Mouse (Mus musculus) hindbrain, embryonic 11.5 days (tissue): ENCODE results near the gene Tbccd1. TPM values are rescaled to one million over a fixed set of nuclear protein-coding genes. Genes with fewer than 3 reads are reported as not detected.
"Not testable (repeated sequence)": the region's sequence is repeated elsewhere in the genome, so short reads cannot be mapped to it uniquely, and the experiment has no call there.

Experiments used
- ATAC-seq: fragments of 200-750 bp; cut with Nextera tagmentation; 2 replicates; pipeline ENCODE4 v1.8.0; 2017; ENCODE audit warnings: mild to moderate bottlenecking, moderate TSS enrichment, moderate library complexity; ENCODE audit not compliant: low FRiP score
- DNase-seq: peaks from one replicate; pipeline ENCODE4 v3.0.0-alpha.2; 2015; ENCODE audit warnings: low spot score
- H3K27ac ChIP-seq: fragments of 300-500 bp; sonication (generic); 2 replicates; pipeline ENCODE4 v1.5.1; 2014; ENCODE audit warnings: mild to moderate bottlenecking, low read depth, low read length
- H3K27me3 ChIP-seq: fragments of 300-500 bp; sonication (generic); 2 replicates; pipeline ENCODE4 v1.6.1; 2014; ENCODE audit warnings: mild to moderate bottlenecking, low read length, moderate library complexity, mixed read lengths; ENCODE audit not compliant: control insufficient read depth, insufficient read depth
- H3K36me3 ChIP-seq: fragments of 300-500 bp; sonication (generic); 2 replicates; pipeline ENCODE4 v1.6.1; 2014; ENCODE audit warnings: mild to moderate bottlenecking, low read length, moderate library complexity, mixed read lengths; ENCODE audit not compliant: control insufficient read depth, insufficient read depth
- H3K4me1 ChIP-seq: fragments of 300-500 bp; sonication (generic); replicated peaks from 2 replicates; pipeline ENCODE4 v1.6.1; 2014; ENCODE audit warnings: low read length, mixed read lengths; ENCODE audit not compliant: control insufficient read depth, insufficient read depth
- H3K4me2 ChIP-seq: fragments of 300-500 bp; sonication (generic); replicated peaks from 2 replicates; pipeline ENCODE4 v1.6.1; 2014; ENCODE audit warnings: mild to moderate bottlenecking, low read depth, low read length
- H3K4me3 ChIP-seq: fragments of 300-500 bp; sonication (generic); 2 replicates; pipeline ENCODE4 v1.5.1; 2014; ENCODE audit warnings: low read depth, low read length
- H3K9ac ChIP-seq: fragments of 300-500 bp; sonication (generic); 2 replicates; pipeline ENCODE4 v1.6.1; 2014; ENCODE audit warnings: low read depth, low read length
- H3K9me3 ChIP-seq: fragments of 300-500 bp; sonication (generic); 2 replicates; pipeline ENCODE4 v1.6.1; 2016; ENCODE audit warnings: low read length; ENCODE audit not compliant: control insufficient read depth
- WGBS: fragments of 180-500 bp; shearing (Covaris S2); extraction: QIAGEN DNeasy Blood & Tissue Kit; methylation state at CpG from one replicate; pipeline ENCODE4 v1.1.7; 2014; 5-methylcytosine and 5-hydroxymethylcytosine counted together
- polyA plus RNA-seq: library from polyadenylated mRNA; unstranded; fragments of >200 nt; fragmentation: Nextera tagmentation; extraction: Ambion mirVana; gene quantifications from 2 replicates; pipeline ENCODE4 v1.2.1, GENCODE M21; 2014

The Tbccd1 gene
- polyA plus RNA-seq, 1 experiment from 2014 or later: 33.6 TPM

GRCm38 (mm10) chr16:22779228-22779835 is 78.1 kb downstream of the Tbccd1 start:
- ATAC-seq (no peak), DNase-seq (no peak)
- no peaks in the 10 kb centered on the region for H3K9me3 ChIP-seq
- no peak overlapping the region for H3K4me3 ChIP-seq
- H3K27me3 ChIP-seq: no peaks in the 10 kb centered on the region
- H3K9ac ChIP-seq: no peak overlapping the region
- H3K4me2 ChIP-seq: no peak overlapping the region
- 86% methylated on average over 3 of the region's 3 CpGs for WGBS
- no peaks in the 10 kb centered on the region for H3K4me1 ChIP-seq
- H3K27ac ChIP-seq: no peak overlapping the region
- no peaks in the 10 kb centered on the region for H3K36me3 ChIP-seq

- H3K9ac ChIP-seq, ATAC-seq, H3K4me3 ChIP-seq, H3K27me3 ChIP-seq, H3K4me2 ChIP-seq, DNase-seq, H3K4me1 ChIP-seq, H3K9me3 ChIP-seq, H3K36me3 ChIP-seq, H3K27ac ChIP-seq: not testable (repeated sequence)
- WGBS: 92% methylated on average over 12 of the region's 12 CpGs
These were observed 79.2 kb downstream of the Tbccd1 start for GRCm38 (mm10) chr16:22778296-22778695.

- Histone ChIP-seq H3K4me2 (no peak overlapping the region), H3K4me3 (no peak overlapping the region), H3K27me3 (no peaks in the 10 kb centered on the region), H3K27ac (no peak overlapping the region), H3K9me3 (no peaks in the 10 kb centered on the region), H3K36me3 (no peaks in the 10 kb centered on the region), H3K9ac (no peak overlapping the region), H3K4me1 (no peaks in the 10 kb centered on the region)
- 66% methylated on average over 5 of the region's 5 CpGs for WGBS
- ATAC-seq (no peak), DNase-seq (no peak)
These were observed 81.9 kb downstream of the Tbccd1 start for GRCm38 (mm10) chr16:22775471-22775985.

GRCm38 (mm10) chr16:22768661-22769060 is 88.8 kb downstream of the Tbccd1 start:
- no peaks in the 10 kb centered on the region for H3K9me3 ChIP-seq
- no peak overlapping the region for H3K4me3 ChIP-seq
- WGBS: 92% methylated on average over 8 of the region's 8 CpGs
- H3K36me3 ChIP-seq: no peaks in the 10 kb centered on the region
- ATAC-seq (no peak), DNase-seq (no peak)
- no peak overlapping the region for H3K27ac ChIP-seq
- no peak overlapping the region for H3K9ac ChIP-seq
- no peaks in the 10 kb centered on the region for H3K4me1 ChIP-seq
- H3K27me3 ChIP-seq: no peaks in the 10 kb centered on the region
- no peak overlapping the region for H3K4me2 ChIP-seq

GRCm38 (mm10) chr16:22767405-22767804 is 90.1 kb downstream of the Tbccd1 start:
- Histone ChIP-seq H3K4me1 (no peaks in the 10 kb centered on the region), H3K27ac (no peak overlapping the region), H3K36me3 (no peaks in the 10 kb centered on the region), H3K27me3 (no peaks in the 10 kb centered on the region), H3K9me3 (no peaks in the 10 kb centered on the region), H3K4me3 (no peak overlapping the region), H3K9ac (no peak overlapping the region), H3K4me2 (no peak overlapping the region)
- DNase-seq: no peak
- 88% methylated on average over 3 of the region's 3 CpGs for WGBS
- no peak for ATAC-seq

GRCm38 (mm10) chr16:22766738-22767211 is 90.7 kb downstream of the Tbccd1 start:
- Histone ChIP-seq H3K27ac (no peak overlapping the region), H3K4me2 (no peak overlapping the region), H3K27me3 (no peaks in the 10 kb centered on the region), H3K9ac (no peak overlapping the region), H3K9me3 (no peaks in the 10 kb centered on the region), H3K4me3 (no peak overlapping the region), H3K36me3 (no peaks in the 10 kb centered on the region), H3K4me1 (no peaks in the 10 kb centered on the region)
- no peak for ATAC-seq
- DNase-seq: no peak
- WGBS: 62% methylated on average over 16 of the region's 16 CpGs

GRCm38 (mm10) chr16:22765531-22765930 is 91.9 kb downstream of the Tbccd1 start:
- ATAC-seq (no peak), DNase-seq (no peak)
- Histone ChIP-seq H3K4me2 (no peak overlapping the region), H3K9ac (no peak overlapping the region), H3K27ac (no peak overlapping the region), H3K4me3 (no peak overlapping the region), H3K36me3 (no peaks in the 10 kb centered on the region), H3K27me3 (no peaks in the 10 kb centered on the region), H3K4me1 (no peaks in the 10 kb centered on the region), H3K9me3 (no peaks in the 10 kb centered on the region)
- WGBS: 90% methylated on average over 7 of the region's 7 CpGs

Other genes starting within 250 kb of the Tbccd1 start
- 0.12 and 0.14 TPM in 2 replicates for gene Dgkg, start 200.4 kb downstream of the Tbccd1 start, polyA plus RNA-seq
- gene Crygs, start 46.1 kb downstream of the Tbccd1 start, polyA plus RNA-seq: 0.26 TPM in 1 of 2 replicates, not detected in the other
- gene Dnajb11, start 176 bp upstream of the Tbccd1 start, polyA plus RNA-seq: 115 and 116 TPM in 2 replicates
- gene Ahsg, start 33.6 kb upstream of the Tbccd1 start, polyA plus RNA-seq: 0.11 TPM in 1 of 2 replicates, not detected in the other
- gene Fetub, start 60.7 kb upstream of the Tbccd1 start, polyA plus RNA-seq: not detected in 2 replicates
- gene Hrg, start 93.4 kb upstream of the Tbccd1 start, polyA plus RNA-seq: 0.08 and 0.36 TPM in 2 replicates
- gene Kng2, start 171.8 kb upstream of the Tbccd1 start, polyA plus RNA-seq: not detected in 2 replicates
- gene Kng1, start 200.2 kb upstream of the Tbccd1 start, polyA plus RNA-seq: 0.10 TPM in 1 of 2 replicates, not detected in the other
- 230 and 239 TPM in 2 replicates for gene Eif4a2, start 249.8 kb upstream of the Tbccd1 start, polyA plus RNA-seq